Mouse (Mus musculus) cerebellum, adult 8-10 months (tissue): Measurements from ENCODE around the gene Olfr102.

ENCODE experiments used
- DNase-seq: peaks from one replicate; pipeline ENCODE4 v3.0.0; 2022

The Olfr102 gene

GRCm38 (mm10) chr17:37316954-37317353, at the start of gene Olfr102:
TSS of gene Olfr102 (minus strand) at chr17:37317054.
- no peak for DNase-seq

- no peak for DNase-seq
Measured at GRCm38 (mm10) chr17:37359282-37359681, 42.4 kb upstream of the Olfr102 start, which contains the start of gene Olfr104-ps. TSS of gene Olfr104-ps (plus strand) at chr17:37359582.

- DNase-seq: no peak
Measured at GRCm38 (mm10) chr17:37339598-37339997, 22.7 kb upstream of the Olfr102 start, which contains the start of gene Olfr103. TSS of gene Olfr103 (minus strand) at chr17:37339698.

DNA sequence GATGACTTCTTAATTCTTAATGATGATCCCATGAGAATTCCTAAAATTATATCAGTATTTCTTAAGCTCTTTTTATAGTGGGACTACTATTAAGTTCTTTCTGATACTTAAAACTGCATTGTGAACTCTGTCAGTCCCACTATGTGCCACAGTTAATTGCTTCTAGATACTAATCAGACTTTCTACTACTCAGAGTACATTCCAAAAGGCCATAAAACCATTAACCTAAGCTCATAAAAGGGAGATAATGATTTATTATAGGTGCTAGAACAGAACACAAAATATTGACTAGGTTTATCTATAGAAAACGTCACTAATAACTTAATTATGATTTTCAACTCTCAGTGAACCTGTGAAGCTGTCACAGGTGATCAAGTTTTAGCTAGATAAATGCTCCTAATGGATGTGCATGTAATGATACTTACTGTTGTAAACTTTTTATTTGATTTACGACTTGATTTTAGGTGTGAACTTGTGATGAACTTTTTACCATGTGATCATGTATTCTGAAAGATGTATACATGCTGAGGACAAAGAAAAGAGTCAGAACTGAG, 6.6 kb downstream of the Olfr102 start:
- DNase-seq: no peak

DNA sequence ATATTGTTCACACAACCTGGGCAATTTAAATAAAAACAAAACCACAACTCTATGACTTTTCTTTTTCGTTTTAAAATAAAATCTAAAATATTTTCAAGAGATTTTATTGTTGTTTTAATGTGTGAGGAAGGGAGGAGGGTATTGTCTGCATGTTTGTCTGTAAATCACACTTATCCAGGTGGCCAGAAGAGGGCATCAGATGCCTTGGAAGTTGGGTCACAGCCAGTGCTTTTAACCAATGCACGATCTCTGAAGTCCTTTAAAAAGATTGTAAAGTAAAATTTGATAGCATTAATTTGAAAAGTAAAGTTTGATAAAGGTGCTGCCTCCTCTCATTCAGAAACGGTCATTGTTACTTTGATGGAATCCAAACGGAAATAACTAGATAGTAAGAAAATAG, 8.4 kb downstream of the Olfr102 start:
- DNase-seq: no peak

DNA sequence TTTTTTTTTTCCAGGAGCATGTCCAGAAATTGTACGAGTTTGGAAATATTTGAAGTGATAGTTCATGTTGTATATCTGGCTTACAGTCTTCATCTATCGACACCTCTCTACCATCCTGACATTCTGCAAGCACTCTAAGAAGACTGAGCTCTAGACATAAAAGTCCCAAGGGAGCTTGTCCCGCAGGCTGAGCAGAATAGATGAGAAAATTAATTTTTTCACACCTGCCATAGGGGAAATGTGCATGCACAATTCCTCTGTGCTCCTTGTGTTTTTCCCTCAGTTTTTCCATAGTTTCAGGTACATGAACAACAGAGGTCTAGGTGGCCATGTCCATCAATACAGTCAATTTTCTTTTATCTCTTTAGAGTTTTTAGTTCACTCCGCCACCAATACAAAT, 12.6 kb downstream of the Olfr102 start, which contains the start of gene Olfr101:
Gene Olfr101, minus strand, starts transcription at position 101 of the 400 bp plus-strand sequence.
- no peak for DNase-seq

- no peak for DNase-seq
Measured at GRCm38 (mm10) chr17:37283360-37283759, 33.5 kb downstream of the Olfr102 start, which contains the start of gene Olfr99. TSS of gene Olfr99 (minus strand) at chr17:37283460.

- DNase-seq: no peak
Measured at GRCm38 (mm10) chr17:37280331-37280730, 36.5 kb downstream of the Olfr102 start.

DNA sequence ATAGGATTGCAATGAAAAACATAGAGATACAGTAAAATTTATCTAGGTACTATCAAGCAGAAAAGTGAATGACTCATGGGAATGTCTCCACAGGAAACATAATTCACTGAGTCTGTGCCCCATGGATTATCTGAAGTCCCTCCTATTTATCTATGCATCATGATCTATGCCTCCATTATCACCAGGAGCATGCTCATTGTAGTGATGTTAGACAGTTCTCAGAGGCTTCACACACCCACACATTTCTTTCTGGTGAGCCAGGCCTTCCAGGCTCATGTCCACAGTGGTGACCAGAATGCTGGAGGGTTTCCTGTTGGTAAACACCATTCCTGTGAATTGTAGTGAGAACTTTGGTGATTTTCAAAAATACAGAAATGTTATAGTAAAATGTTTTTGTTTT, 40.3 kb downstream of the Olfr102 start:
- no peak for DNase-seq

- DNase-seq: no peak
Measured at GRCm38 (mm10) chr17:37275626-37276248, 41.1 kb downstream of the Olfr102 start.

DNA sequence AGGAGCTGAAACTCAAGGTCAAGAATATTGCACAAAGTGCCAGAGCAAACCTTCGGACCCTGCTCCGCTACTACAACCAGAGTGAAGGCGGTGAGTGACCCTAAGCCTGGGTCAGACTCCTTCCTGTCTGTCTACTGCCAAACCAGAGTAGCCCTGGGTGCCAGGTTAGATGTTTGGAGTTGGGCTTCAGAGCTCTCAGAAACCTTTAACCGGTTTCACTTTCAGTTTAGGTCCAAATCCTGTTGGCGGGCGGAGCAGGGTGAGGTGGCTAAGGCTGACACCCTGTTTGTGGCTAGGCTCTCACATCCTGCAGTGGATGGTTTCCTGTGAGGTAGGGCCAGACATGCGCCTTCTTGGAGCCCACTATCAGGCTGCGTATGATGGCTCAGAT, 46.2 kb downstream of the Olfr102 start:
- DNase-seq: no peak

DNA sequence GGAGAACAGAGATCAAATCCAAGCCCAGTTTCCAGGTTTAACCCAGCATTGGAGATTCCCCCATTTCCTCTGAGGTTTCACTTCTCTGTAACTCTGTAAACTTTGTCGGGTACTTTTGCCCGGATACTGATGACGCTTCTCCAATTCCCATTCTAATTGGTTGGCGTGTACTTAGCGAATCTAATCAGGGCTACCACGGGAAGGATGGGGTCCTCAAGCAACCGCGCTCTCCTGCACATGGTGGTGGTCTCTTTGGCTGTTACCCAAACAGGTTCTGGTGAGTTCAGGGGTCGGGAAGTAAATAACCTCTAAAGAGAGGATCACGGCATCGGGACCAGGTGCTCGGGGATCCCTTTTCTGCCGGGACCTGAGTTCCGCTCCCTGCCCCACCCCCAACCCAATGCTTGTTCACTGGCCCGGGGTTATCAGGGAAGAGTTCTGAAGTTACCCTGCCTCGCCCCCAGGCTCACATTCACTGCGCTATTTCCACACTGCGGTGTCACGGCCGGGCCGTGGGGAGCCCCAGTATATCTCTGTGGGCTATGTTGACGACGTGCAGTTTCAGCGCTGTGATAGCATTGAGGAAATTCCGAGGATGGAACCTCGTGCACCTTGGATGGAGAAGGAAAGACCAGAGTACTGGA, 46.7 kb downstream of the Olfr102 start, which contains the start of gene H2-M3:
Gene H2-M3, plus strand, starts transcription at position 163 of the 644 bp plus-strand sequence.
- peak; percentile 55 for DNase-seq

DNA sequence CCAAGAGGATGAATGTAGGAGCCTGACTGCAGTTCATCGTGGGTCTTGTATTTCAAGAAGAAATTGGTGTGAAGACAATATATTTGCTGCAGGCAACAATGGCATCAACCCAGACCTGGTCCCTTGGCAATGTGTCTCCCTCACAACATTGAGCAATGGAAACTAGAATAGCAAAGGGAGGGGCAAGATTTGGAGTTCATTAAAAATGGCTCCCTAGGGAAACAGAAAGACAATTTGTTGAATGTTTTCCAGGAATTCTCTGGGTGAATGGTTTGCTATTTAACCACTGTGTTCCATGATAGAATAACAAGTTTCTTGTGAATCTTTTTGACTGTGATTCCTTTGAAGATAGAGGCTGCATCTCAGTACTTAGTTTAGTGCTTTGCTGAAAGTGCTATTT, 53.2 kb downstream of the Olfr102 start, which contains the start of gene Olfr98:
Gene Olfr98, minus strand, starts transcription at position 124 of the 400 bp plus-strand sequence.
- DNase-seq: no peak
